Mouse (Mus musculus): Measurements from ENCODE around the gene Sp2. TPM values are rescaled to one million over a fixed set of nuclear protein-coding genes. Genes with fewer than 3 reads are reported as not detected.

The Sp2 gene
- polyA plus RNA-seq, 1 experiment from 2014 or later: 22.7 TPM

DNA sequence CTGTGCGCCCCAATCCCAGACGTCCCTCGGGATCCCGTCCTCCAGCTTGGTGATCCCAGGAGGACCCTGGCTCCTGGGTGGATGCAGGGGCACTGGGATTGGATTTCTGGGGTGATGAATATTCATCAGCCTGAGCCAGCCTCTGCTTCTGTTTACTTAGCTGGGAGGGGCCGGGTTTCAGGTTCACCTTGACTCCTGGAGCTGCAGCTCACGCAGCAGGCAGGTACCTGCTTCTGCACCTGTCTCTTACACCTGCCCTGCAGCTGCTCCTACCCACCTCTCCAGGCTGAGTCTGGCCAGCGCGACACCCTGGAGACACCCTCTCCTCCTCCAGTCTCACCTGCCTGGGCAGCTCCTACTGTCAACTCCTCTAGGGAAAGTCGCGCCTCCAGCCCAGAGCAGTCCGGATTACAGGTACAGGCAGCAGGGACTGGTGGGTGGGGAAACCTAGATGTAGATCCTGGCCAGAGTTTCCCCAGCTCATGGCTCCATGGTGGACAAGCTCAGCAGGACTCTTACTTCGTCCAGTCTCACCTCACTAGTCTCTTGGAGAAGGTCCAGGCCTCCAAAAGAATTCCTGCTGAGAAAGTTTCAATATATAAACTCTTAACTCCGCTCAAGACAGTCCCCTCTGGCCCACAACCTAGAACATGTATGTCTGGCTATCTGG is 53.5 kb downstream of the Sp2 start:
- WGBS: 7% methylated on average over 13 of the region's 13 CpGs
- Histone ChIP-seq H3K9me3 (replicated peaks) (no peaks in the 10 kb centered on the region), H3K36me3 (no peaks in the 10 kb centered on the region), H3K4me1 (peaks cover 42% of the 10 kb centered on the region), H3K4me3 (replicated peaks) (peak overlapping the region; percentile 40), H3K4me2 (peak overlapping the region; percentile 54), H3K27ac (peak overlapping the region; percentile 95), H3K9ac (peak overlapping the region; percentile 19), H3K27me3 (peaks cover 12% of the 10 kb centered on the region; the same call in 1 of the 2 replicates)
- ATAC-seq (replicated peaks; ENCODE audit: low FRiP score): peak; percentile 71

DNA sequence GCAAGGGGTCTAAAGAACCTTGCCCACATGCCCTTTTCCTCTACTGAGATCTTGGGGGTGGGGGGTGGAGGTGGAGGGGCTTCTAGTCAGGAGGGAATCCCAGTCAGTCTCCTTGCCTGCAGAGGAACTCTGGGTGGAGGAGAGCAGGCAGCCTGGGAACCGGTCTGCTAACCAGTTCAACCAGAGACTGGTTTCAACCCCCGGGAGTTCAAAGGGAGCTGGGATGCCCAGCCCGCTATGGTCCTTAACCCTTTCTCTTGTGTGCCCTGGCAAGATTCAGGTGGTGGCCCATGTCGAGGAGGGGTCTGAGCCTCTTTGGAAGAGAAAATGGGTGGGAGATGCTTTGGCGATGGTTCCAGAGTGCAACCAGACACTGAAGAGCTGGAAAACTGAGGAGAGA is 54.1 kb downstream of the Sp2 start:
- Histone ChIP-seq H3K27me3 (peaks cover 12% of the 10 kb centered on the region; the same call in 1 of the 2 replicates), H3K9me3 (replicated peaks) (no peaks in the 10 kb centered on the region), H3K36me3 (no peaks in the 10 kb centered on the region), H3K4me2 (peak overlapping the region; percentile 54), H3K9ac (peak overlapping the region; percentile 19; the same call in 1 of the 2 replicates), H3K4me1 (peaks cover 37% of the 10 kb centered on the region), H3K27ac (peak overlapping the region; percentile 95), H3K4me3 (replicated peaks) (peak overlapping the region; percentile 40)
- 2% methylated on average over 5 of the region's 5 CpGs for WGBS
- peak; percentile 68 for ATAC-seq (replicated peaks; ENCODE audit: low FRiP score)

DNA sequence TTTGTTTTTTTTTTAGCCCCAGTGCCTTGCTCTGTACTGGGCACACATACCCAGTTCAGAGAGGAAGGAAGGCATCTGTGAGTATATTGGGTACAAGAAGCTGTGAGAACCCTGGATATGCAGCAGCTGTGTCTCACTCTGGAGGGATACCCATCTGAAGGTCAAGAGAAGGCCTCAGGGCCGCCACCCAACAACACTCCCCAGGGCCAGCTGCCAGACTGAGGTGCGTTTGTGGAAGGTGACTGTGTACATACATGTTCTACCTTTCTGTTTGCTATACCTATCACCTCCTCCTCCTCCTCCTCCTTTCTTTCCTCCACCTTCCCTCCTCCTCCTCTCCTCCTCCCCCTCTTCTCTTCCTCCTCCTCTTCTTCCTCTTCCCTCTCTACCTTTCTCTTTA is 54.7 kb downstream of the Sp2 start, which contains the start of gene Prr15l:
Gene Prr15l, plus strand, starts transcription at position 17 of the 400 bp plus-strand sequence.
- Histone ChIP-seq H3K9ac (peak within 1 kb of the TSS; percentile 19; the same call in 1 of the 2 replicates), H3K36me3 (no peaks in the 10 kb centered on the region), H3K9me3 (replicated peaks) (no peaks in the 10 kb centered on the region), H3K27ac (peak within 1 kb of the TSS; percentile 95), H3K4me1 (peaks cover 34% of the 10 kb centered on the region), H3K4me3 (replicated peaks) (peak within 1 kb of the TSS; percentile 40), H3K27me3 (peaks cover 12% of the 10 kb centered on the region; the same call in 1 of the 2 replicates), H3K4me2 (peak within 1 kb of the TSS; percentile 54)
- 67% methylated on average over 2 of the region's 2 CpGs for WGBS
- no peak for ATAC-seq (replicated peaks; ENCODE audit: low FRiP score)

DNA sequence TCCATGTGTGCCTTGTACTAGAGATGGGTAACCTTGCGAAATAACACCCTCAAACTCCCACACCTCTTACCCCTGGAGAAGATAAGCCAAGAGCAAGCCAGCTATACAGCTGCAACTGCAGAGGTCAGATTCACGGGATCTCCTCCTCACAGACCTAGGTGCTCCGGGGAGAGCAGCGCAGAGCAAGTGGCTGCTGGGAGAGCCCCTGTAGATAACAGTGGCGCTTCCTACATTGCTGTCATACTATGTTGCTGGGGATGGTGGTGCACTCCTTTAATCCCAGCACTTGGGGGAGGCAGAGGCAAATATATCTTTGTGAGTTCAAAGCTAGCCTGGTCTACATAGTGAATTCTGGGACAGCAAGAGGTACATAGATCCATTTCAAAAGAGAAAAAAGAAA is 56.2 kb downstream of the Sp2 start:
- Histone ChIP-seq H3K36me3 (no peaks in the 10 kb centered on the region), H3K4me1 (peaks cover 27% of the 10 kb centered on the region), H3K9ac (no peak overlapping the region), H3K27me3 (peaks cover 12% of the 10 kb centered on the region; the same call in 1 of the 2 replicates), H3K9me3 (replicated peaks) (no peaks in the 10 kb centered on the region), H3K4me2 (no peak overlapping the region), H3K27ac (no peak overlapping the region), H3K4me3 (replicated peaks) (no peak overlapping the region)
- WGBS: 79% methylated on average over 5 of the region's 5 CpGs
- ATAC-seq (replicated peaks; ENCODE audit: low FRiP score): no peak

DNA sequence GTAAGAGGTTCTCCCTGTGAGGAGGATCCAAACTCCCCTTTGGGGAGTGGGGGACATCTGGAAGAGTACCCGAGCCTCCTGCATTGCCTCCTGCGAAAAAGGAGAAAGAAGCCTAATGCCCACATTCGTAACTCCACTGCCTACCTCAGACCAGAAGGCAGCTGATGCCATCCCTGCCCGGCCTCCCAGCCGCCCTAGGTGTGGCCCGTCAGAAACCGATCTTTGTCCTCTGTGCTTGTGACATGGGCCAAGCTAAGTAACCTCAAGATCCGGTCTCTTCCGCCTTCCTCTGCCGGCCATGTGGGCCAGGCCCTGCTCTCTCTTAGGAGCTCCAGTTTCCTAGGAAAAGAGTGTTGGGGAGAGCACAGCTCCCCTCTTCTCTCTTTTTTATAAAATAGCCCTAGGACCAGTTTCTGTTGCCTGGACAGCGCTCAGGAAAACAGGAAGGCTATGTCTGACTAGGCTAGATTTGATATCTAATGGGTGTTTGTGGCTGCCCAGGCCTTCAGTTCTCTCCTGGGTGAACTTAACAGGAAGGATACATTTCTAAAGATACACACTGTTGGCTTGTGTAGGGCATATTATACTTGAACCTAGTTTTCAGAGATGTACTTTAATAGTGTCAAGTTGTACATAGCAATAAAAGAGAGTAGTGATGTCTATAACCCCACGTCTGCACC is 57.1 kb downstream of the Sp2 start:
- H3K9ac ChIP-seq: no peak overlapping the region
- no peak overlapping the region for H3K4me3 ChIP-seq (replicated peaks)
- H3K36me3 ChIP-seq: no peaks in the 10 kb centered on the region
- peaks cover 24% of the 10 kb centered on the region for H3K4me1 ChIP-seq
- 85% methylated on average over 12 of the region's 12 CpGs for WGBS
- peaks cover 12% of the 10 kb centered on the region; the same call in 1 of the 2 replicates for H3K27me3 ChIP-seq
- no peak overlapping the region for H3K27ac ChIP-seq
- H3K4me2 ChIP-seq: no peak overlapping the region
- no peak for ATAC-seq (replicated peaks; ENCODE audit: low FRiP score)
- H3K9me3 ChIP-seq (replicated peaks): no peaks in the 10 kb centered on the region

DNA sequence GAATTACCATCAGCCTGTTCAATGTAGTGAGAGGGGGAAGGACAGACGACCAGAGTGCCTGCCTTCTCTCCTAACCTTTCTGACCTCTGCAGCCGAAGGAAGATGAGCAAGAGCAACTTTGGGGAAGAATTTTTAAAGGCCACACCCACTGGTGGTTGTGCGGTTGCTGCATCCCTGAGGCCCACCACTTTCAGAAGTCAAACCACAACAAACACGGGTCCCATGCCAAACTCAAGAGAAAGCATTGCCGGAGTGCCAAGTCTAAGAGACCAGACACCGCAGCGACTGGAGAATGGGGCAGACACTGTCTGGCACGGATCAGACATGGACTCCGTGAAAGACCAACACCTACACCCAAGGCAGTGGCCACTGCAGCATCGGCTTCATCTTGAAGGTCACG is 57.9 kb downstream of the Sp2 start:
- Histone ChIP-seq H3K9me3 (replicated peaks) (no peaks in the 10 kb centered on the region), H3K27me3 (peaks cover 10% of the 10 kb centered on the region; the same call in 1 of the 2 replicates), H3K4me3 (replicated peaks) (no peak overlapping the region), H3K27ac (no peak overlapping the region), H3K9ac (no peak overlapping the region), H3K4me1 (peaks cover 21% of the 10 kb centered on the region), H3K36me3 (no peaks in the 10 kb centered on the region), H3K4me2 (no peak overlapping the region)
- no peak for ATAC-seq (replicated peaks; ENCODE audit: low FRiP score)
- 82% methylated on average over 11 of the region's 11 CpGs for WGBS

DNA sequence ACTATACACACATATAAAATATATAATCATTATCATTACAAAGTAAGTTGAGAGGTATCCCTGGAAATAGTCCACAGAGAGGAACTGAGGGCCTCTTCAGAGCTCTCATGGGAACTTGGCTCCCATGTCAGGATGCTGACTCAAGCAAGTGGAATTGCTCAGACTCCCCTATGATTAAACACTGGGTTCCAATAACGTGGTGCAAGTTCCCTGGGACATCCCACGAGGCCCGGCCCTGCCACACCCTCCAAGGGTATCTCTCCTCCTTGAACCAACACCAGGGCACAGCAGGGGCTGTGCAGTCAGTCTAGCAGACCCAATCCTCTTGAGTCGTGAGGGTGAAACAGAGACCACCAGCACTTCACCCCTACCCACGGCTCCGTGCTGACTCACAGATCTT is 63.8 kb downstream of the Sp2 start:
- H3K4me2 ChIP-seq: no peak overlapping the region
- 61% methylated on average over 6 of the region's 6 CpGs for WGBS
- no peaks in the 10 kb centered on the region for H3K27me3 ChIP-seq
- H3K27ac ChIP-seq: no peak overlapping the region
- H3K9ac ChIP-seq: no peak overlapping the region
- H3K9me3 ChIP-seq (replicated peaks): no peaks in the 10 kb centered on the region
- ATAC-seq (replicated peaks; ENCODE audit: low FRiP score): no peak
- peaks cover 15% of the 10 kb centered on the region for H3K4me1 ChIP-seq
- no peaks in the 10 kb centered on the region for H3K36me3 ChIP-seq
- H3K4me3 ChIP-seq (replicated peaks): no peak overlapping the region

DNA sequence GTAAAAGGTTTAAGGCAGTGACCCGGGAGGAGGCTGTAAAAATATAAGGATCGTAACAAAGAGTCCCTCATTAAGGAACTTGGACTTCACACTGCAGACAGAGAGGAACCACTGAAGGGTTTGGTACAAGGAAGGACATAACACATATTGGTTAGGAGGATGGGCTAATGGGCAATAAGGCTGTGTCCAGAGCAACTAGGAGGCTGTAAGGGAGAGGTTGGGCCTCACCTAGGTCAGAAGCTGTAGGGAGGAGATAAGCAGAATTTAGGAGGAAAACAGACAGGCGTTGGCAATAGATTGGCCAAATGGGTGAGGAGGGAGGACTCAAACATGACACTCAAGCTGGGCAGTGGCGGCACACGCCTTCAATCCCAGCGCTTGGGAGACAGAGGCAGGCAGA is 65.3 kb downstream of the Sp2 start:
- Histone ChIP-seq H3K9ac (no peak overlapping the region), H3K4me3 (replicated peaks) (no peak overlapping the region), H3K27ac (no peak overlapping the region), H3K27me3 (no peaks in the 10 kb centered on the region), H3K9me3 (replicated peaks) (no peaks in the 10 kb centered on the region), H3K4me2 (no peak overlapping the region), H3K36me3 (no peaks in the 10 kb centered on the region), H3K4me1 (peaks cover 15% of the 10 kb centered on the region)
- ATAC-seq (replicated peaks; ENCODE audit: low FRiP score): no peak
- 83% methylated on average over 6 of the region's 6 CpGs for WGBS

DNA sequence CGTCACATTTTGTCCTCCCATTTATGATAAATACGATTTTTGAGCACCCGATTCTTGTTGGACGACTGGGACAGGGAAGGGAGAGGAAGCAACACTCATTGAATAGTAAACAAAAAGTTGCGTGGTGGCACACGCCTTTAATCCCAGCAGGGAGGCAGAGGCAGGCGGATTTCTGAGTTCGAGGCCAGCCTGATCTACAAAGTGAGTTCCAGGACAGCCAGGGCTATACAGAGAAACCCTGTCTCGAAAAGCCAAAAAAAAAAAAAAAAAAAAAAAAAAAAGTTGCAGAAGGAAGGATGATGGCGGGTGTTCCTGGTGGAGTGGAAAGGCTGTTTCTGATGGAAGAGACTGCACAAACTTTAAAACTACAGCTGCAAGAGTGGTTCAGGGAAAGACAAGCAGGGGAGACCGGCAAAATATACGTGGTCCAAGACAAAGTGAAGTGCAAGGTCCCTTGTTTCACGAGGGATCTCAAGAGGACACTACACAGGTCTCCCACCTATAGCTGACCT is 65.8 kb downstream of the Sp2 start:
- Histone ChIP-seq H3K27ac (peak overlapping the region; percentile 64; the same call in 1 of the 2 replicates), H3K27me3 (no peaks in the 10 kb centered on the region), H3K4me1 (peaks cover 15% of the 10 kb centered on the region), H3K4me3 (replicated peaks) (peak overlapping the region; percentile 81), H3K4me2 (peak overlapping the region; percentile 89), H3K9ac (no peak overlapping the region), H3K36me3 (peaks cover 3% of the 10 kb centered on the region; the same call in 1 of the 2 replicates), H3K9me3 (replicated peaks) (no peaks in the 10 kb centered on the region)
- peak; percentile 13; the same call in 1 of the 2 replicates for ATAC-seq (replicated peaks; ENCODE audit: low FRiP score)
- WGBS: 30% methylated on average over 12 of the region's 13 CpGs

DNA sequence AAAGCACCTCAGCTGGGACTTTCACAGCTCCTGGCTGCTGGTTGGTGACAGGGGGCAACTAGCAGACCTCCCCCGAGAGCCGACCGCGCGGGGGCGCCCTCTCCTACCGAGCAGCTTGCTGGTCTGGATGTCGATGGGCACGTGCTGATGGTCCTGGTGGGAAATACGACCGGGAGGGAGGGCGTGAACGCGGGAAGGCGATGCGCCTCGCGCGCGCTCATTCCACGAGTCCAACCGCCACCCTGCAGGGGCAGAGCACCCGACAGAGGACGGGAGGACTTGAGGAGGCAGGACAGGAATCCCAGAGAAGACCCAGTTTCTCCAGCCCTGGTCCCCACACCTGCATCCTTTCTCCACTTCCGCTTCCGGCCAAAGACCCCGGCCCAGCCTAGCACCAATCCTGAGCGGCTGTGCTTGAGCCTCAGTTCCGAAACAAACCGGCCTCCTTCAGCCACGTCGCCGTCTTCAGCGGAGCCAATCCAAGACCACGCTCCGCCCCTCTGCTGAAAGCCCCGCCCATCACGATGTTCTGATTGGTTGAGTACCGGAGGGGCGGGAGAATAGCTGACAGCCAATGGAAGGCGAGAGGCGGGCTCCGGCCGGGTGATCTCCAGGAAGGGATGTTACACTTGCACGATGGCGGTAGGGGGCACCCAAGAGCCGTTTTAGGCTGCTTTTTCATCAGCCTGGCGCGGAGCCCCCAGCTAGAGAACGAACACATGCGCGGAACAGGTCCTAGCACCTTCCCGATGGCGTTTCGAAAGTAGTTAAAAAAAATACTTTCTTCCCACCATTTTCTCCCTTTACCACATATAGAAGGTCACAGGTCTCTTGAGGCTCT is 66.5 kb downstream of the Sp2 start, which contains the start of gene Cdk5rap3:
Gene Cdk5rap3, minus strand, starts transcription at position 453 of the 841 bp plus-strand sequence.
- under 1% methylated on average over 55 of the region's 55 CpGs for WGBS

DNA sequence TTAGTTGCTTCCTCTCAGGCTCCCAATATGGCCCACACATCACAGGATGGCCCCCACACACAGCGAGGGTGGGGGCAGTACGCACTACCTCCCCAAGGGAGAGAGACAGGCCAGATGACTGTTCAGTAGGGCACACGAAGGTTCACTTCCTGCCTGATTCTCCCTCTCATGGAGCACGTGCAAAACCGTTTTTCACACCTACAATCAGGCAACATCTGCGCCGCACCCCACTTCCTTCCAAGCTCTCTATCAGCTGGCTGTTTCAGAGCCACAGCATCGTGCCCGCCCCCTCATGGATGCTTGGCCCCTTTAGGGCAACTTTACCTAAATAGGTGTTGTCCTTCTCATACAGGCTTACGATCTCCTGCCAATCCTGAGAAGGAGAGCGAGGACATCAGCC is 70.1 kb downstream of the Sp2 start:
- ATAC-seq (replicated peaks; ENCODE audit: low FRiP score): no peak
- no peak overlapping the region for H3K27ac ChIP-seq
- H3K36me3 ChIP-seq: peaks cover 39% of the 10 kb centered on the region
- H3K4me3 ChIP-seq (replicated peaks): no peak overlapping the region
- no peaks in the 10 kb centered on the region for H3K9me3 ChIP-seq (replicated peaks)
- H3K4me2 ChIP-seq: no peak overlapping the region
- WGBS: 81% methylated on average over 11 of the region's 11 CpGs
- H3K27me3 ChIP-seq: 0 out of 2 replicates have a peak, but pooled peaks cover 2% of the 10 kb centered on the region
- peaks cover 15% of the 10 kb centered on the region for H3K4me1 ChIP-seq
- H3K9ac ChIP-seq: no peak overlapping the region

More for the DNA sequence above, 66.5 kb downstream of the Sp2 start, which contains the start of gene Cdk5rap3:
- H3K4me1 ChIP-seq: peaks cover 15% of the 10 kb centered on the region
- peak within 1 kb of the TSS; percentile 89 for H3K4me2 ChIP-seq
- H3K9ac ChIP-seq: peak within 1 kb of the TSS; percentile 80
- H3K4me3 ChIP-seq (replicated peaks): peak within 1 kb of the TSS; percentile 81
- ATAC-seq (replicated peaks; ENCODE audit: low FRiP score): peak; percentile 97
- no peaks in the 10 kb centered on the region for H3K9me3 ChIP-seq (replicated peaks)
- peaks cover 10% of the 10 kb centered on the region for H3K36me3 ChIP-seq
- peak within 1 kb of the TSS; percentile 88 for H3K27ac ChIP-seq
- no peaks in the 10 kb centered on the region for H3K27me3 ChIP-seq
